Mouse (Mus musculus) cortical plate, adult 2 months (tissue): ENCODE data around the gene Tmprss13.

Experiments
- CTCF ChIP-seq: fragments of 200-500 bp; IDR thresholded peaks from 2 replicates; pipeline ENCODE4 v1.5.1; 2011; ENCODE audit warnings: mild to moderate bottlenecking, control low read depth, low read length; ENCODE audit not compliant: insufficient read depth; ENCODE audit errors: extremely low read depth
- POLR2A ChIP-seq: fragments of 200-500 bp; IDR thresholded peaks from 2 replicates; pipeline ENCODE4 v1.6.1; 2011; ENCODE audit warnings: mild to moderate bottlenecking, low read length, control low read depth; ENCODE audit not compliant: insufficient read depth; ENCODE audit errors: extremely low read depth

- TF ChIP-seq CTCF (no peak), POLR2A (no peak)
Measured at GRCm38 (mm10) chr9:45343066-45343465, 24.2 kb downstream of the Tmprss13 start.
